Mouse (Mus musculus) hindbrain, embryonic 12.5 days (tissue): ENCODE data around the gene Deaf1. TPM values are rescaled to one million over a fixed set of nuclear protein-coding genes. Genes with fewer than 3 reads are reported as not detected.
"Not testable (repeated sequence)": the region's sequence is repeated elsewhere in the genome, so short reads cannot be mapped to it uniquely, and the experiment has no call there.

Source experiments
- ATAC-seq: fragments of 200-750 bp; cut with Nextera tagmentation; 2 replicates; pipeline ENCODE4 v1.8.0; 2017; ENCODE audit warnings: moderate TSS enrichment; ENCODE audit not compliant: low FRiP score
- H3K27ac ChIP-seq: fragments of 300-500 bp; sonication (generic); 2 replicates; pipeline ENCODE4 v1.5.1; 2016; ENCODE audit warnings: mild to moderate bottlenecking
- H3K27me3 ChIP-seq: fragments of 300-500 bp; sonication (generic); 2 replicates; pipeline ENCODE4 v1.6.1; 2016; ENCODE audit warnings: mild to moderate bottlenecking
- H3K36me3 ChIP-seq: fragments of 300-500 bp; sonication (generic); 2 replicates; pipeline ENCODE4 v1.6.1; 2016; ENCODE audit warnings: mild to moderate bottlenecking
- H3K4me1 ChIP-seq: fragments of 300-500 bp; sonication (generic); 2 replicates; pipeline ENCODE4 v1.6.1; 2016
- H3K4me2 ChIP-seq: fragments of 300-500 bp; sonication (generic); replicated peaks from 2 replicates; pipeline ENCODE4 v1.6.1; 2016; ENCODE audit warnings: mild to moderate bottlenecking
- H3K4me3 ChIP-seq: fragments of 300-500 bp; sonication (generic); 2 replicates; pipeline ENCODE4 v1.5.1; 2016; ENCODE audit warnings: mild to moderate bottlenecking
- H3K9ac ChIP-seq: fragments of 300-500 bp; sonication (generic); 2 replicates; pipeline ENCODE4 v1.6.1; 2016; ENCODE audit warnings: mild to moderate bottlenecking, moderate library complexity
- H3K9me3 ChIP-seq: fragments of 300-500 bp; sonication (generic); replicated peaks from 2 replicates; pipeline ENCODE4 v1.6.1; 2016; ENCODE audit warnings: mild to moderate bottlenecking
- WGBS: fragments of 180-500 bp; shearing (Covaris S2); methylation state at CpG from one replicate; pipeline ENCODE4 v1.1.7; 2016; 5-methylcytosine and 5-hydroxymethylcytosine counted together
- polyA plus RNA-seq: library from polyadenylated mRNA; unstranded; fragments of >200 nt; fragmentation: Nextera tagmentation; extraction: Ambion mirVana; gene quantifications from 2 replicates; pipeline ENCODE4 v1.2.1, GENCODE M21; 2016

Gene Deaf1
- polyA plus RNA-seq, 1 experiment from 2014 or later, result 96.6 TPM

DNA sequence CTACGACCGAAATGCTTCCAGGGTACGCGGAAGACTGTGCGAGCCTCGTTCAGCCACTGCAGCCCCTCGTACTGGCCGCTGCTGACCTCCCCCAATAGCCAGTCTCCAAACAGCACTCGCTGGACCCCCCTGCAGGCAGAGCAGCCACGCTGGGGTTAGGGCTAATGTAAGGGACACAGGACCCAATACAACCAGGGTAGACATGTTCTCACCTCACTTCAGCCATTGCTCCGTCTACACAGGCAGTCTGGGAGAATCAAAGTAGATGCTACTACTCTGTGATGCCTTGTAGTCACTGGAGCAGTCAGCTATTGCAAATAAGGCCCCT, 62.1 kb downstream of the Deaf1 start:
- no peak overlapping the region for H3K4me3 ChIP-seq
- ATAC-seq, result no peak
- H3K9me3 ChIP-seq, result no peaks in the 10 kb centered on the region
- WGBS, result 44% methylated on average over 11 of the region's 11 CpGs
- H3K4me2 ChIP-seq, result peak overlapping the region; percentile 48; the same call in 1 of the 2 replicates
- H3K9ac ChIP-seq, result no peak overlapping the region
- peaks cover 15% of the 10 kb centered on the region; the same call in 1 of the 2 replicates for H3K4me1 ChIP-seq
- H3K27me3 ChIP-seq, result no peaks in the 10 kb centered on the region; the same call in 1 of the 2 replicates
- H3K27ac ChIP-seq, result no peak overlapping the region
- H3K36me3 ChIP-seq, result peaks cover 44% of the 10 kb centered on the region

- H3K4me2 ChIP-seq, result no peak overlapping the region
- WGBS, result 44% methylated on average over 12 of the region's 12 CpGs
- no peak overlapping the region for H3K4me3 ChIP-seq
- peak; percentile 44; the same call in 1 of the 2 replicates for ATAC-seq
- peaks cover 15% of the 10 kb centered on the region; the same call in 1 of the 2 replicates for H3K4me1 ChIP-seq
- H3K36me3 ChIP-seq, result peaks cover 49% of the 10 kb centered on the region
- no peaks in the 10 kb centered on the region; the same call in 1 of the 2 replicates for H3K27me3 ChIP-seq
- H3K9ac ChIP-seq, result no peak overlapping the region
- no peaks in the 10 kb centered on the region for H3K9me3 ChIP-seq
- no peak overlapping the region for H3K27ac ChIP-seq
These were observed 62.6 kb downstream of the Deaf1 start for GRCm38 (mm10) chr7:141264761-141265410.

- peaks cover 56% of the 10 kb centered on the region for H3K36me3 ChIP-seq
These were observed 63.3 kb downstream of the Deaf1 start for GRCm38 (mm10) chr7:141264041-141264700.

GRCm38 (mm10) chr7:141263640-141264039, 63.9 kb downstream of the Deaf1 start:
- ATAC-seq, result no peak
- Histone ChIP-seq H3K9ac (no peak overlapping the region), H3K36me3 (peaks cover 61% of the 10 kb centered on the region), H3K27me3 (no peaks in the 10 kb centered on the region; the same call in 1 of the 2 replicates), H3K4me1 (peaks cover 15% of the 10 kb centered on the region; the same call in 1 of the 2 replicates), H3K4me3 (no peak overlapping the region), H3K9me3 (no peaks in the 10 kb centered on the region), H3K27ac (no peak overlapping the region), H3K4me2 (no peak overlapping the region)
- 90% methylated on average over 13 of the region's 13 CpGs for WGBS

More at GRCm38 (mm10) chr7:141264041-141264700, 63.3 kb downstream of the Deaf1 start:
- H3K27me3 ChIP-seq, result no peaks in the 10 kb centered on the region; the same call in 1 of the 2 replicates
- WGBS, result 77% methylated on average over 11 of the region's 11 CpGs
- peaks cover 15% of the 10 kb centered on the region; the same call in 1 of the 2 replicates for H3K4me1 ChIP-seq
- no peak for ATAC-seq
- H3K9me3 ChIP-seq, result no peaks in the 10 kb centered on the region
- H3K9ac ChIP-seq, result no peak overlapping the region
- no peak overlapping the region for H3K4me2 ChIP-seq
- H3K4me3 ChIP-seq, result no peak overlapping the region
- H3K27ac ChIP-seq, result no peak overlapping the region

GRCm38 (mm10) chr7:141261480-141261879, 66.0 kb downstream of the Deaf1 start:
- no peak overlapping the region for H3K27ac ChIP-seq
- WGBS, result 93% methylated on average over 3 of the region's 3 CpGs
- no peak overlapping the region for H3K9ac ChIP-seq
- peaks cover 83% of the 10 kb centered on the region for H3K36me3 ChIP-seq
- H3K4me3 ChIP-seq, result no peak overlapping the region
- no peak overlapping the region for H3K4me2 ChIP-seq
- peaks cover 15% of the 10 kb centered on the region; the same call in 1 of the 2 replicates for H3K4me1 ChIP-seq
- no peaks in the 10 kb centered on the region for H3K9me3 ChIP-seq
- no peaks in the 10 kb centered on the region; the same call in 1 of the 2 replicates for H3K27me3 ChIP-seq
- no peak for ATAC-seq

DNA sequence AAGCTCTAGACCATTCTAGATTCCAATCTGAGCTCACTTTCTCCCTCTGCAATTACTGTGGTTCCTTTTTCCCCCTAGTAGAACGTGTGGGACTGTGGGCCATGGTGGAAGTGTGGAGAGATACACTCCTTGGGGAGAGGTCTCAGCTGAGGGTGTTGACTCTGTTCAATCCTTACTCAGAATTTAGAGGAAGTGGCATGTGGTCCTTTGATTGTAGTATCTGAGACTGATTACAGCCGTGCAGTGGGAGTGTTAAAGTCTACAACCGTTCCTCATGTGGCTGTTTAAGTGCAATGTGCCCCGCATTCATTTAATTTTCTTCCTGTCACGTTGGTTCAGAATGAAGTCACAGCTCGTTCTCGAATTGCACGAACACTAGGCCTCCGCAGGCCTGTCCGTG, 71.3 kb downstream of the Deaf1 start:
- Histone ChIP-seq H3K4me2 (no peak overlapping the region), H3K9ac (no peak overlapping the region), H3K4me1 (no peaks in the 10 kb centered on the region), H3K9me3 (no peaks in the 10 kb centered on the region), H3K36me3 (peaks cover 90% of the 10 kb centered on the region), H3K27me3 (no peaks in the 10 kb centered on the region), H3K27ac (no peak overlapping the region), H3K4me3 (no peak overlapping the region)
- 92% methylated on average over 10 of the region's 10 CpGs for WGBS
- ATAC-seq, result no peak

DNA sequence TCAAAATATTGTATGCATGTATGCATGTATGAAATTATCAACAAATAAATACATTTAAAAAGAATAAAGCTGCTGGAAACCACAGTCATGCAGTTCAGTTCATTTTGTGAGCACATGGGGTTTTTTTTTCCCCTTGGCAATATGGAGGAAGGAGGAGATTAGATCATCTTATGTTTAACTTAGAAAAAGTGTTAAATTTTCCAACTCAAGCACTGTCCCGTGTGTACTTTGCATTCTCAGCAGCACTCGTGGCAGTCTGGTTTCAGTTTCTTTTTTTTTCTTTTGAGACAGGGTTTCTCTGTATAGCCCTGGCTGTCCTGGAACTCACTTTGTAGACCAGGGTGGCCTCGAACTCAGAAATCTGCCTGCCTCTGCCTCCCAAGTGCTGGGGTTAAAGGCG, 77.0 kb downstream of the Deaf1 start:
- not testable (repeated sequence) for H3K27ac ChIP-seq, H3K9me3 ChIP-seq, ATAC-seq, H3K27me3 ChIP-seq, H3K9ac ChIP-seq, H3K4me2 ChIP-seq, H3K4me1 ChIP-seq, H3K4me3 ChIP-seq
- peaks cover 91% of the 10 kb centered on the region for H3K36me3 ChIP-seq
- 90% methylated on average over 4 of the region's 4 CpGs for WGBS

Other genes with a start within 250 kb of the Deaf1 start
- gene Pkp3, start 249.5 kb downstream of the Deaf1 start, polyA plus RNA-seq, result 3.1 and 4.5 TPM in 2 replicates
- gene Sigirr, start 227.1 kb downstream of the Deaf1 start, polyA plus RNA-seq, result 1.7 and 2.6 TPM in 2 replicates
- 0.59 and 0.81 TPM in 2 replicates for gene Ano9, start 209.9 kb downstream of the Deaf1 start, polyA plus RNA-seq
- gene Ptdss2, start 205.3 kb downstream of the Deaf1 start, polyA plus RNA-seq, result 76.0 and 76.5 TPM in 2 replicates
- gene Rnh1, start 154.8 kb downstream of the Deaf1 start, polyA plus RNA-seq, result 61.0 and 61.9 TPM in 2 replicates
- 95.1 and 103 TPM in 2 replicates for gene Hras, start 133.7 kb downstream of the Deaf1 start, polyA plus RNA-seq
- gene Lrrc56, start 133.5 kb downstream of the Deaf1 start, polyA plus RNA-seq, result 10.8 and 12.2 TPM in 2 replicates
- gene Lmntd2, start 113.6 kb downstream of the Deaf1 start, polyA plus RNA-seq, result 3.3 and 3.9 TPM in 2 replicates
- 34.7 and 35.6 TPM in 2 replicates for gene Rassf7, start 111.8 kb downstream of the Deaf1 start, polyA plus RNA-seq
- gene Phrf1, start 98.9 kb downstream of the Deaf1 start, polyA plus RNA-seq, result 95.5 and 99.3 TPM in 2 replicates
- 1.1 and 1.5 TPM in 2 replicates for gene Irf7, start 61.2 kb downstream of the Deaf1 start, polyA plus RNA-seq
- gene Cdhr5, start 50.9 kb downstream of the Deaf1 start, polyA plus RNA-seq, result not detected in 2 replicates
- 2.4 and 2.7 TPM in 2 replicates for gene Sct, start 48.6 kb downstream of the Deaf1 start, polyA plus RNA-seq
- gene Drd4, start 35.7 kb downstream of the Deaf1 start, polyA plus RNA-seq, result 0.81 and 0.86 TPM in 2 replicates
- 60.5 and 66.9 TPM in 2 replicates for gene Tmem80, start within 50 bp of the Deaf1 start, polyA plus RNA-seq
- 2.6 and 2.7 TPM in 2 replicates for gene Eps8l2, start 11.2 kb upstream of the Deaf1 start, polyA plus RNA-seq
- 352 and 355 TPM in 2 replicates for gene Taldo1, start 64.5 kb upstream of the Deaf1 start, polyA plus RNA-seq
- 52.2 and 54.1 TPM in 2 replicates for gene Gatd1, start 86.4 kb upstream of the Deaf1 start, polyA plus RNA-seq
- gene Cend1, start 101.8 kb upstream of the Deaf1 start, polyA plus RNA-seq, result 27.9 and 30.9 TPM in 2 replicates
- gene Slc25a22, start 110.2 kb upstream of the Deaf1 start, polyA plus RNA-seq, result 54.8 and 62.1 TPM in 2 replicates
- gene Pidd1, start 116.3 kb upstream of the Deaf1 start, polyA plus RNA-seq, result 10.8 and 11.6 TPM in 2 replicates
- gene Rplp2, start 119.7 kb upstream of the Deaf1 start, polyA plus RNA-seq, result 801 and 888 TPM in 2 replicates
- 16.2 and 19.1 TPM in 2 replicates for gene Pnpla2, start 127.5 kb upstream of the Deaf1 start, polyA plus RNA-seq
- 7.7 and 8.9 TPM in 2 replicates for gene Cracr2b, start 133.4 kb upstream of the Deaf1 start, polyA plus RNA-seq
- 14.4 and 17.3 TPM in 2 replicates for gene Cd151, start 139.7 kb upstream of the Deaf1 start, polyA plus RNA-seq
- gene Polr2l, start 147.4 kb upstream of the Deaf1 start, polyA plus RNA-seq, result 62.0 and 69.0 TPM in 2 replicates
- 30.1 and 31.1 TPM in 2 replicates for gene Tspan4, start 147.6 kb upstream of the Deaf1 start, polyA plus RNA-seq
- 31.8 and 32.1 TPM in 2 replicates for gene Chid1, start 212.2 kb upstream of the Deaf1 start, polyA plus RNA-seq
- gene Ap2a2, start 234.5 kb upstream of the Deaf1 start, polyA plus RNA-seq, result 114 and 117 TPM in 2 replicates